Mouse (Mus musculus) midbrain, postnatal 0 days (tissue): ENCODE data around the gene H2-Ab1. TPM values are rescaled to one million over a fixed set of nuclear protein-coding genes. Genes with fewer than 3 reads are reported as not detected.
A peak's percentile ranks its signal among the peaks of the same experiment; 100 is the strongest.

Experiments used
- ATAC-seq: fragments of 200-750 bp; cut with Nextera tagmentation; 2 replicates; pipeline ENCODE4 v1.8.0; 2017; ENCODE audit warnings: moderate number of reproducible peaks, mild to moderate bottlenecking, moderate TSS enrichment, moderate library complexity; ENCODE audit not compliant: low FRiP score
- DNase-seq: peaks from one replicate; pipeline ENCODE4 v3.0.0-alpha.2; 2015; ENCODE audit warnings: low spot score
- H3K27ac ChIP-seq: fragments of 300-500 bp; sonication (generic); 2 replicates; pipeline ENCODE4 v1.5.1; 2014; ENCODE audit warnings: low read depth, mild to moderate bottlenecking, low read length, mixed read lengths
- H3K27me3 ChIP-seq: fragments of 300-500 bp; sonication (generic); 2 replicates; pipeline ENCODE4 v1.6.1; 2014; ENCODE audit warnings: low read length, control low read depth, mixed read lengths; ENCODE audit not compliant: insufficient read depth
- H3K36me3 ChIP-seq: fragments of 300-500 bp; sonication (generic); 2 replicates; pipeline ENCODE4 v1.6.1; 2014; ENCODE audit warnings: low read length, control low read depth, mixed read lengths; ENCODE audit not compliant: insufficient read depth
- H3K4me1 ChIP-seq: fragments of 300-500 bp; sonication (generic); 2 replicates; pipeline ENCODE4 v1.6.1; 2014; ENCODE audit warnings: mild to moderate bottlenecking, control low read depth, antibody characterized with exemption, low read length, mixed read lengths; ENCODE audit not compliant: insufficient read depth
- H3K4me2 ChIP-seq: fragments of 300-500 bp; sonication (generic); 2 replicates; pipeline ENCODE4 v1.6.1; 2014; ENCODE audit warnings: low read depth, mild to moderate bottlenecking, low read length, mixed read lengths; ENCODE audit not compliant: poor library complexity, severe bottlenecking
- H3K4me3 ChIP-seq: fragments of 300-500 bp; sonication (generic); 2 replicates; pipeline ENCODE4 v1.5.1; 2014; ENCODE audit warnings: low read depth, mild to moderate bottlenecking, low read length, moderate library complexity
- H3K9ac ChIP-seq: fragments of 300-500 bp; sonication (generic); replicated peaks from 2 replicates; pipeline ENCODE4 v1.6.1; 2014; ENCODE audit warnings: mild to moderate bottlenecking, low read length, moderate library complexity, mixed read lengths; ENCODE audit not compliant: poor library complexity, severe bottlenecking
- H3K9me3 ChIP-seq: fragments of 300-500 bp; sonication (generic); 2 replicates; pipeline ENCODE4 v1.6.1; 2016; ENCODE audit warnings: low read length, control low read depth
- CTCF ChIP-seq: IDR thresholded peaks from 2 replicates; pipeline ENCODE4 v1.5.1; 2016; ENCODE audit warnings: antibody characterized with exemption, mild to moderate bottlenecking
- WGBS: fragments of 180-500 bp; shearing (Covaris S2); extraction: QIAGEN DNeasy Blood & Tissue Kit; methylation state at CpG from one replicate; pipeline ENCODE4 v1.1.7; 2014; 5-methylcytosine and 5-hydroxymethylcytosine counted together
- polyA plus RNA-seq: library from polyadenylated mRNA; unstranded; fragments of >200 nt; fragmentation: Nextera tagmentation; extraction: Ambion mirVana; gene quantifications from 2 replicates; pipeline ENCODE4 v1.2.1, GENCODE M21; 2015
- total RNA-seq: library from RNA; depleted of rRNA; stranded (reverse); fragments of >200 nt; gene quantifications from 2 replicates; pipeline ENCODE4 v1.2.3, GENCODE M21; 2014

The H2-Ab1 gene
- total and polyA plus RNA-seq, 2 experiments from 2014 or later = 1.4 to 1.5 TPM

GRCm38 (mm10) chr17:34281836-34282235 is 24.3 kb downstream of the H2-Ab1 start:
- H3K4me2 ChIP-seq = no peak overlapping the region
- H3K9ac ChIP-seq = no peak overlapping the region
- H3K4me1 ChIP-seq = no peaks in the 10 kb centered on the region
- 0 out of 2 replicates have a peak, but pooled peaks cover 2% of the 10 kb centered on the region for H3K9me3 ChIP-seq
- DNase-seq (no peak), ATAC-seq (no peak)
- H3K36me3 ChIP-seq = no peaks in the 10 kb centered on the region
- no peak overlapping the region for H3K27ac ChIP-seq
- TF ChIP-seq CTCF = no peak
- no peak overlapping the region for H3K4me3 ChIP-seq
- no peaks in the 10 kb centered on the region for H3K27me3 ChIP-seq
- 68% methylated on average over 1 of the region's 1 CpGs for WGBS

- ATAC-seq (no peak), DNase-seq (no peak)
- 70% methylated on average over 4 of the region's 4 CpGs for WGBS
- H3K4me1 ChIP-seq = no peaks in the 10 kb centered on the region
- H3K27me3 ChIP-seq = no peaks in the 10 kb centered on the region
- H3K27ac ChIP-seq = no peak overlapping the region
- H3K9me3 ChIP-seq = no peaks in the 10 kb centered on the region
- no peak for TF ChIP-seq CTCF
- no peak overlapping the region for H3K4me2 ChIP-seq
- no peak overlapping the region for H3K9ac ChIP-seq
- H3K4me3 ChIP-seq = no peak overlapping the region
- no peaks in the 10 kb centered on the region for H3K36me3 ChIP-seq
Measured at GRCm38 (mm10) chr17:34285371-34285770, 27.9 kb downstream of the H2-Ab1 start.

- ATAC-seq = no peak
- no peak overlapping the region for H3K4me2 ChIP-seq
- H3K27me3 ChIP-seq = no peaks in the 10 kb centered on the region; the same call in 1 of the 2 replicates
- peak; percentile 37; the same call in 1 of the 2 replicates for TF ChIP-seq CTCF
- no peak overlapping the region for H3K4me3 ChIP-seq
- no peaks in the 10 kb centered on the region for H3K9me3 ChIP-seq
- no peak overlapping the region for H3K27ac ChIP-seq
- no peak for DNase-seq
- no peaks in the 10 kb centered on the region for H3K36me3 ChIP-seq
- H3K4me1 ChIP-seq = no peaks in the 10 kb centered on the region
- no peak overlapping the region for H3K9ac ChIP-seq
- WGBS = 40% methylated on average over 4 of the region's 4 CpGs
Measured at GRCm38 (mm10) chr17:34285848-34286247, 28.4 kb downstream of the H2-Ab1 start.

- no peaks in the 10 kb centered on the region for H3K4me1 ChIP-seq
- DNase-seq = no peak
- no peaks in the 10 kb centered on the region; the same call in 1 of the 2 replicates for H3K27me3 ChIP-seq
- H3K9me3 ChIP-seq = no peaks in the 10 kb centered on the region
- TF ChIP-seq CTCF = no peak
- no peak for ATAC-seq
- H3K4me2 ChIP-seq = no peak overlapping the region
- H3K4me3 ChIP-seq = no peak overlapping the region
- H3K9ac ChIP-seq = no peak overlapping the region
- no peaks in the 10 kb centered on the region for H3K36me3 ChIP-seq
- WGBS = 85% methylated on average over 5 of the region's 5 CpGs
- no peak overlapping the region for H3K27ac ChIP-seq
Measured at GRCm38 (mm10) chr17:34286501-34286900, 29.0 kb downstream of the H2-Ab1 start.

- H3K9me3 ChIP-seq = no peaks in the 10 kb centered on the region
- 75% methylated on average over 6 of the region's 6 CpGs for WGBS
- H3K9ac ChIP-seq = no peak overlapping the region
- TF ChIP-seq CTCF = no peak
- ATAC-seq (no peak), DNase-seq (no peak)
- H3K27ac ChIP-seq = no peak overlapping the region
- no peak overlapping the region for H3K4me2 ChIP-seq
- no peaks in the 10 kb centered on the region for H3K36me3 ChIP-seq
- H3K4me1 ChIP-seq = no peaks in the 10 kb centered on the region
- H3K27me3 ChIP-seq = no peaks in the 10 kb centered on the region; the same call in 1 of the 2 replicates
- H3K4me3 ChIP-seq = no peak overlapping the region
Measured at GRCm38 (mm10) chr17:34286999-34287398, 29.5 kb downstream of the H2-Ab1 start.

GRCm38 (mm10) chr17:34287648-34288047 is 30.2 kb downstream of the H2-Ab1 start, which contains the start of gene H2-Aa:
TSS of gene H2-Aa (minus strand) at chr17:34287823.
- TF ChIP-seq CTCF = no peak
- Histone ChIP-seq H3K9ac (no peak within 1 kb of the TSS), H3K4me2 (no peak within 1 kb of the TSS), H3K36me3 (no peaks in the 10 kb centered on the region), H3K27ac (no peak within 1 kb of the TSS), H3K4me3 (no peak within 1 kb of the TSS), H3K4me1 (no peaks in the 10 kb centered on the region), H3K27me3 (no peaks in the 10 kb centered on the region; the same call in 1 of the 2 replicates), H3K9me3 (no peaks in the 10 kb centered on the region)
- DNase-seq (peak; percentile 76), ATAC-seq (no peak)
- 17% methylated on average over 8 of the region's 8 CpGs for whole genome bisulfite sequencing
